Mouse (Mus musculus) kidney, embryonic 14.5 days (tissue): ENCODE data around the gene Adcy6. TPM values are rescaled to one million over a fixed set of nuclear protein-coding genes. Genes with fewer than 3 reads are reported as not detected.

ENCODE experiments used
- ATAC-seq: fragments of 200-750 bp; cut with Nextera tagmentation; 2 replicates; pipeline ENCODE4 v1.8.0; 2017; ENCODE audit warnings: moderate number of reproducible peaks, mild to moderate bottlenecking, moderate TSS enrichment, moderate library complexity; ENCODE audit not compliant: low FRiP score, low TSS enrichment
- H3K27ac ChIP-seq: fragments of 300-500 bp; sonication (generic); 2 replicates; pipeline ENCODE4 v1.5.1; 2014; ENCODE audit warnings: low read depth, mild to moderate bottlenecking, low read length, moderate library complexity, mixed read lengths
- H3K27me3 ChIP-seq: fragments of 300-500 bp; sonication (generic); 2 replicates; pipeline ENCODE4 v1.6.1; 2014; ENCODE audit warnings: mild to moderate bottlenecking, low read length; ENCODE audit not compliant: control insufficient read depth, insufficient read depth
- H3K36me3 ChIP-seq: fragments of 300-500 bp; sonication (generic); 2 replicates; pipeline ENCODE4 v1.6.1; 2014; ENCODE audit warnings: low read length, mixed read lengths; ENCODE audit not compliant: control insufficient read depth, insufficient read depth
- H3K4me1 ChIP-seq: fragments of 300-500 bp; sonication (generic); 2 replicates; pipeline ENCODE4 v1.6.1; 2014; ENCODE audit warnings: low read length, mixed read lengths; ENCODE audit not compliant: control insufficient read depth, insufficient read depth
- H3K4me2 ChIP-seq: fragments of 300-500 bp; sonication (generic); replicated peaks from 2 replicates; pipeline ENCODE4 v1.6.1; 2014; ENCODE audit warnings: low read depth, mild to moderate bottlenecking, low read length
- H3K4me3 ChIP-seq: fragments of 300-500 bp; sonication (generic); 2 replicates; pipeline ENCODE4 v1.5.1; 2014; ENCODE audit warnings: mild to moderate bottlenecking, low read length
- H3K9ac ChIP-seq: fragments of 300-500 bp; sonication (generic); 2 replicates; pipeline ENCODE4 v1.6.1; 2014; ENCODE audit warnings: low read depth, mild to moderate bottlenecking, low read length, moderate library complexity
- H3K9me3 ChIP-seq: fragments of 300-500 bp; sonication (generic); 2 replicates; pipeline ENCODE4 v1.6.1; 2016; ENCODE audit warnings: low read length; ENCODE audit not compliant: control insufficient read depth
- WGBS: fragments of 180-500 bp; shearing (Covaris S2); extraction: QIAGEN DNeasy Blood & Tissue Kit; methylation state at CpG from one replicate; pipeline ENCODE4 v1.1.7; 2014; 5-methylcytosine and 5-hydroxymethylcytosine counted together
- polyA plus RNA-seq: library from polyadenylated mRNA; unstranded; fragments of >200 nt; fragmentation: Nextera tagmentation; extraction: Ambion mirVana; gene quantifications from 2 replicates; pipeline ENCODE4 v1.2.1, GENCODE M21; 2014

Gene Adcy6
- polyA plus RNA-seq, 1 experiment from 2014 or later, result 26.2 TPM

GRCm38 (mm10) chr15:98541064-98541463, 68.8 kb downstream of the Adcy6 start:
- Histone ChIP-seq H3K27ac (no peak overlapping the region), H3K4me2 (no peak overlapping the region), H3K9ac (no peak overlapping the region), H3K4me3 (no peak overlapping the region), H3K4me1 (no peaks in the 10 kb centered on the region), H3K27me3 (no peaks in the 10 kb centered on the region), H3K36me3 (peaks cover 62% of the 10 kb centered on the region), H3K9me3 (no peaks in the 10 kb centered on the region)
- ATAC-seq, result no peak
- 91% methylated on average over 6 of the region's 6 CpGs for WGBS

Other genes starting within 250 kb of the Adcy6 start
- not detected in 2 replicates for gene Olfr283, start 229.1 kb downstream of the Adcy6 start, polyA plus RNA-seq
- not detected in 2 replicates for gene Olfr282, start 178.9 kb downstream of the Adcy6 start, polyA plus RNA-seq
- gene Olfr281, start 157.5 kb downstream of the Adcy6 start, polyA plus RNA-seq, result not detected in 2 replicates
- not detected in 2 replicates for gene OR5BS1P, start 140.2 kb downstream of the Adcy6 start, polyA plus RNA-seq
- gene Lalba, start 127.4 kb downstream of the Adcy6 start, polyA plus RNA-seq, result 0.28 and 0.44 TPM in 2 replicates
- not detected in 2 replicates for gene Olfr279, start 117.7 kb downstream of the Adcy6 start, polyA plus RNA-seq
- gene Kansl2, start 75.8 kb downstream of the Adcy6 start, polyA plus RNA-seq, result 107 and 123 TPM in 2 replicates
- 55.4 and 72.9 TPM in 2 replicates for gene Ccnt1, start 39.2 kb downstream of the Adcy6 start, polyA plus RNA-seq
- 0.57 TPM in 1 of 2 replicates, not detected in the other for gene 4930415O20Rik, start 39.1 kb downstream of the Adcy6 start, polyA plus RNA-seq
- 21.5 and 26.5 TPM in 2 replicates for gene Cacnb3, start 20.8 kb upstream of the Adcy6 start, polyA plus RNA-seq
- 27.3 and 32.2 TPM in 2 replicates for gene Ddx23, start 52.8 kb upstream of the Adcy6 start, polyA plus RNA-seq
- 0.28 and 0.31 TPM in 2 replicates for gene Rnd1, start 67.4 kb upstream of the Adcy6 start, polyA plus RNA-seq
- 0.69 and 1.0 TPM in 2 replicates for gene Ccdc65, start 98.1 kb upstream of the Adcy6 start, polyA plus RNA-seq
- gene Fkbp11, start 118.1 kb upstream of the Adcy6 start, polyA plus RNA-seq, result 28.8 and 33.4 TPM in 2 replicates
- 29.8 and 39.7 TPM in 2 replicates for gene Arf3, start 153.1 kb upstream of the Adcy6 start, polyA plus RNA-seq
- not detected in 2 replicates for gene Wnt10b, start 168.1 kb upstream of the Adcy6 start, polyA plus RNA-seq
- not detected in 2 replicates for gene Wnt1, start 179.8 kb upstream of the Adcy6 start, polyA plus RNA-seq
- gene Ddn, start 199.4 kb upstream of the Adcy6 start, polyA plus RNA-seq, result 1.4 TPM in 2 replicates
- gene Prkag1, start 221.4 kb upstream of the Adcy6 start, polyA plus RNA-seq, result 67.8 and 83.7 TPM in 2 replicates